Mouse (Mus musculus) spleen, embryonic (tissue): Measurements from ENCODE around the gene Nrbf2.

ENCODE experiments used
- CTCF ChIA-PET: fragments of 350-600 bp; sonication (Branson Sonifier 250); formaldehyde crosslinking; loops from one replicate; lab custom pipeline; 2022; lab: Charles Lee

The Nrbf2 gene

DNA sequence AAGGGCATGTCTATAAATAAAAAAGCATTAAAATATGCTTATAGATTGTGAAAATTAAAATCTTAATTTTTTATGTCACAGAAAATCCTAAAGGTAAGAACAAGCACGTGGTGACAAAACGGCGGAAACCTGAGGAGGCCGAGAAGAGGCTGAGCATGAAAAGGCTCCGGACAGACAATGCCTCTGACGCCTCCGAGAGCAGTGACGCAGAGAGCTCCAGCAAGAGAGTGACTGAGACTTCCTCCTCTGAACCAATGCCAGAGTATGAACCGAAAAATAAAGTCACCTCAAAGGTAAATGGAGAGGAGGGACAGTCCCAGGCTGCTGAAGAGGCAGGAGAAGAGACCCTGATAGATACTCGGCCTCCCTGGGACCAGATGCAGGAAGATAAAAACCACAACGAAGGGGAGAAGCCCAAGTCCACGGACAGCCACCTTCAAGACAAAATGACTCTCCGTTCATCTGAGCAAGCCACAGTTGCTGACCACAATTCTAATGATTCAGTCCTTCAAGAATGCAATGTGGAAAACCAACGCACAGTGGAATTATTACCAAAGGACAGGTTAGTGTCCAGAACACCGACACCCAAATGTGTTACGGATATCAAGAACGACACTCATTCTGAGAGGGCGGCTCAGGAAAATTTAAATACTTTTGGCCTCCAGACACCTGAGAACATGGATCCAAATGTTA lies 66.1 kb downstream of the Nrbf2 start:
- CTCF ChIA-PET, result interaction anchor here (0.6 to 1.5 kb wide), 2 partner anchors 9 to 942 kb away, joined by 3 to 8 read pairs; no protein-coding TSS in a partner anchor

DNA sequence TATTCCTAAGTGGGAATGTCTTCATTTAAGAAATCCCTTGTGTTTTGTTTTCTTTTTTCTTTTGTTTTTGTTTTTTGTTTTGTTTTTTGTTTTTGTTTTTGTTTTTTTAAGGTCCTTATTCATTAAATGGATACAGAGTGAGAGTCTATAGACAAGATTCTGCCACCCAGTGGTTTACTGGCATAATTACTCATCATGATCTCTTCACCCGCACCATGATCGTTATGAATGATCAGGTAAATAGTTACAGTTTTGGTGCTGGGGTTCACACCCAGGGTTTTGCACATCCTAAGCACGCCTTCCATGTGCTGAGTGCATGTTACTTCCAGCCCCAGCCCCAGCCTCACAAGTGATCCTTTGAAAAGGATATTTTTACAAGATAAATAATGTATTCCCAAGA lies 68.2 kb downstream of the Nrbf2 start:
- CTCF ChIA-PET, result no interaction called here
